Mouse (Mus musculus) olfactory bulb, adult 2 months (tissue): ENCODE data around the gene Uspl1.

Experiments
- CTCF ChIP-seq: fragments of 200-500 bp; IDR thresholded peaks from 2 replicates; pipeline ENCODE4 v1.5.1; 2012; ENCODE audit warnings: low read depth, mild to moderate bottlenecking, low read length, moderate library complexity; ENCODE audit not compliant: insufficient read depth
- POLR2A ChIP-seq: fragments of 200-500 bp; IDR thresholded peaks from 2 replicates; pipeline ENCODE4 v1.6.1; 2012; ENCODE audit warnings: mild to moderate bottlenecking, low read depth, low read length, moderate library complexity; ENCODE audit not compliant: insufficient read depth

DNA sequence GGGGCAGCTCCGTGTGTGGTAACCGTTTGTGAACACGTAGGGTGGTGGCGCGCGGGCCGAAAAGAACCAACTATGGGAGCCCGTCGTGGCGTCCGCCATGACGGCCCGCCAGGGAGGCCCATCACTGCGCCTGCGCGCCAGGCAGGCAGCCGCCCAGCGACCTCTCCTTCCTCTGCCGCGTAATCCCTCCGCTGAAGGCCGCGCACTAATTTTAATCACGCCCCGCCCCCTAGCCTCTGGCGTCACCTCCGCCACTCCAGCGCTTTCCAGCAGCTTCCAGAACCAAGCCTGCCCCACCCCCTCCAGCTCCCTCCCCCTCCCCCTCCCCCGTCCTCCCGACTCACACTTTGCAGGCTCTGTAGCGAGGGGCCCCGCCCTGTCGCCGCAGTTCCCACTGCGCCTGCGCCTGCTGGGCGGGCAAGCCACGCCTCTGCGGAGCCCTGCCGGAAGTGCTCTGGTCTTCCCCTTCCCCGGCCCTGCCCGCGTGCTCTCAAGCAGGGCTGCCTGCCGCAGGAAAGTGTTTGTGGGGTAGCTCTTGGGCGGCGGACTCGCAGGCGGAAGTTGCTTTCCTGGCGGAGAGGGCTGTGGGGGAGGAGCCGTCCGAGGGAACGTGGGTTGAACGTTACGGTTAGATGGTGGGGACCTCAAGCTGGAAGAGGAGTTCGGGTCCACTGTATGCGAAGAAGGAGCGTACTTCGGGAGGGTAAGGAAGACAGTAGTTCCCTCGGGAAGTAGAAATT, at the start of gene Uspl1, which contains the start of gene Hmgb1:
- TF ChIP-seq POLR2A (peak; percentile 98), CTCF (no peak)
